Mouse (Mus musculus) thymus, postnatal 4 days (tissue): ENCODE data around the gene Vmn2r59.
"Not testable (repeated sequence)": the region's sequence is repeated elsewhere in the genome, so short reads cannot be mapped to it uniquely, and the experiment has no call there.

Experiments used
- DNase-seq: peaks from one replicate; pipeline ENCODE4 v3.0.0; 2021

Vmn2r59 gene

DNA sequence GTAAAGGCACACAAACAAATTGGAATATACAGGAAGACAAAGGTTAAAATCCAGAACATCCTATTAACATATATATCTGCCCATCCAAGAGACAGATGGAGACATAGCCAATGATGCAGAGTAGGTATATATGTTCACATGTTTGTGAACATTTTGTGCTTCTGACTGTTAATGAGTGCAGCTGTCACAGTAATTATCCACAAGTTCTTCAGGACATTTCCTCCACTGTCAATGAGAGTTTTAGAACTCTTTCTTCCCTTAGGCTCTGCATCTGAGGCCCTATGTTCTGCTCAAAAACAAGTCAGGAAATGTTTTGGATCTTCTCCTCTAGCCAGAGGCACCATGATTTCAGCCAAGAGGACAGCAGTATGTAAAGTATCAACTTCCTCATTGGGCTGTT is at the start of gene Vmn2r59:
Gene Vmn2r59 (minus strand): TSS at position 101 of the 400 bp plus-strand sequence.
- no peak for DNase-seq

GRCm38 (mm10) chr7:42107470-42107869 is 48.6 kb upstream of the Vmn2r59 start, which contains the start of gene Vmn2r60:
Gene Vmn2r60 (plus strand): TSS chr7:42107770.
- no peak for DNase-seq

DNA sequence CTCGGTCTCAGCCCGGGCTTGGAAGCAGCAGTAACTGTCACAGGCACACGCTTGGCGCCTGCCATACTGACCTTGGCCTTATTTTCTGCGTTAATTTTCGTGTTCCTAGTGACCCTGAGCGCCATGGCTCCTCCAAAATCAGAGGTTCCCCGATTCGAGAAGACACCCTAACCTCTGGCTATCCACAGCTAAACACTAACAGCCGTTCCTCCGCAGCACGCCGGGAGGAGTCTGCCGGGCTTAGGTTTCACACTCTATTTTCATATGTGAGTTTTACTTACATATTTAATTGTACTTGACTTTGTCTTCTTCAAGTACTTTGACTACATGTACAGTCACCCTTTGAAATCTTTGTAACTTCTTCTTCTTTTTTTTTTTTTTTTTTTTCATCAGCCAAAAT is 48.2 kb upstream of the Vmn2r59 start:
- DNase-seq = not testable (repeated sequence)
